Mouse (Mus musculus) cerebellum, postnatal 10 days (tissue): Measurements from ENCODE around the gene Il22ra2.

Source experiments
- DNase-seq, 2 experiments: peaks; one replicate each; pipeline ENCODE4 v3.0.0; 2021; ENCODE audit warnings: mixed read lengths in 2 of 2

Il22ra2 gene

GRCm38 (mm10) chr10:19621408-19622048 lies at the start of gene Il22ra2:
Gene Il22ra2 (plus strand): TSS chr10:19621998.
- peak; percentile 16 to 24 for DNase-seq

- DNase-seq = no peak
Observed at GRCm38 (mm10) chr10:19577571-19577970, 44.2 kb upstream of the Il22ra2 start.

- no peak for DNase-seq
Observed at GRCm38 (mm10) chr10:19578001-19578400, 43.8 kb upstream of the Il22ra2 start.

DNA sequence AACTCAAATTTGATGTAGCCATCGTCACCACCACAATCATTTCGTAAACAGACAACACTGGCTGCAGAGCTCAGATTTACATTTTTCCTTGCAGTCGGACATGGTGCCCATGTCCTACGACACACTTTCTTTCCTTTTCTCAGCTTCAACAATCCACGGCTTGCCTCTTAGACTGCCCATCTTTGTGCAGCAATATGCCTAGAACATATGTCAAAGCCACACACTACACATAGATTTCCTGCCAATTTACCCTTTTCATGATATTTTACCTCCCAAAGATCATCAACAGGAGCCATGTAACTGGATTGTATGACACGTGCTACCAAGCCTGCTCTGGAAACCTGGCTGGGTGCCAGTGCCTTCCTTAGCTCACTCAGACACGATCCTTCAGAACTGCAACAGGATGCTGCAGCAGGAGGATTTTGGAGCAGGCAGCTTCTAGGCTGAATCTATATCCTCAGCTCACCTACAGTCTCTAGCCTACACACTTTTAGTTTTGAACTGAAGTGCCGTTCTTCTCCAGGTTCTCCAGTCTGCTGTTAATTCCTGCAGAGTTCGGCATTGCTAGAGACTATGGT lies 43.3 kb upstream of the Il22ra2 start:
- DNase-seq = peak; percentile 72 to 75

DNA sequence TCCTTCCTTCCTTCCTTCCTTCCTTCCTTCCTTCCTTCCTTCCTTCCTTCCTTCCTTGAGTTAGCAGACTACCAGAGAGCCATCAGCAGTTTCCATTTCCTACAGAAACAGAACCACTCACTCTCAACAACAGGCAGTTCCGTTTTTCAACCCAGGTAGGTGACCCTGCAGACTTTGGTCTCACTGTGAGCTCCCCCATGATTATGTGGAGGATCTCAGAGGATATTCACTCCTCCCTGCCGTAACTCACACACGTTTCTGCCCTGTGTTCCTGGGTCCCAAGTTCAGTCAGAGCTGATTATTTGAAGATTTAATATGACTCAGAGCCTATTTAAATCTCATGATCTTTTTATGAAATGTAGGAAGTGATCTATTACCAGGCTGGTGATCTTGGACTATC lies 41.1 kb upstream of the Il22ra2 start:
- no peak for DNase-seq

GRCm38 (mm10) chr10:19581844-19582582 lies 39.8 kb upstream of the Il22ra2 start:
- DNase-seq = no peak

DNA sequence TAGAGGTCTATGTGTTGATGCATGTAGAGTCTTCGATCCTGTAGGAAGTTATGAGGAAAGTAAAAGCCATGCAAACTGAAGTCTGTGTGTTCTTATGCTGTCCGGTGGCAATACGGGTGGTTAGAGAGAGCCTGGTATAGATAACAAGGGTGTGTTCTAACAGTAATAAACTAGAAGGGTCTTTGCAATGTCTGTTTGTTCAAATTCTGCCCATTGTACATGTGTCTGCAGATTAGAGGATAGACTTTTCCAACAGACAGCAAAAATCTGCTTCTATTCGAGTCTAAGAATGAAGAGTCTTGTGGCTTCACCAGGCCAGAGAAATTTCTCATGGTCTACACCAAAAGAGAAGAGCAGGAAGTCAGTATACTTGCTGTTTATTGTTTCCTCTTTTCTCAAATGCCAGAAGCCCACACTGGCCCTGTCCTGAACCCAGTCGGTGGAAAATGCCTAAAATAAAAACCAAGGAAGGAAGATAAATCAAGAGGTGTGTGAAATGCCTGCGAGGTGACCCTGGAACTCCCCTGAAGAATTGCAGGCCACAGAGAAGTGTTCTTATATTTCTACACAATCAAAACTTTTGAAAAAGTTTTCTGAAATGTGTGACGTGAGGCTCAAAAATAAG lies 38.9 kb upstream of the Il22ra2 start:
- DNase-seq = no peak

- DNase-seq = no peak
Observed at GRCm38 (mm10) chr10:19584064-19584463, 37.7 kb upstream of the Il22ra2 start.

DNA sequence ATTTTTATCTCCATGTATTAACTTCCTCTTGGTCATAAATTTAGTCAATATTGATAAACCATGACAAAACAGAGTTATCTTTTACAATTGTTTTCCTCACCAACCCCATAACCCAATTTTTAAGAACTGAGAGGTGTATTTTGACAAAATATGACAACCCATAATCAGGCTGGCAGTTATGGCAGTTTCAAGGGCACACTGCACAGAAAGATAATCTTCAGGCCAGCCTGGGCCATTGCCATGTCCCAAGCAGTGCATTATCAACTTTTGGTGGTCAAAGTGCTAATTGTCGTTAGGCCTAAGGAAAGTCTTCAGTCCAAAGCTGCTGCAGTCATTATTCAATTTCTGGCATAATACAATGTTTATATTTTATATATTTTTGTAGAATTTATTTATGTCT lies 37.0 kb upstream of the Il22ra2 start:
- no peak for DNase-seq

DNA sequence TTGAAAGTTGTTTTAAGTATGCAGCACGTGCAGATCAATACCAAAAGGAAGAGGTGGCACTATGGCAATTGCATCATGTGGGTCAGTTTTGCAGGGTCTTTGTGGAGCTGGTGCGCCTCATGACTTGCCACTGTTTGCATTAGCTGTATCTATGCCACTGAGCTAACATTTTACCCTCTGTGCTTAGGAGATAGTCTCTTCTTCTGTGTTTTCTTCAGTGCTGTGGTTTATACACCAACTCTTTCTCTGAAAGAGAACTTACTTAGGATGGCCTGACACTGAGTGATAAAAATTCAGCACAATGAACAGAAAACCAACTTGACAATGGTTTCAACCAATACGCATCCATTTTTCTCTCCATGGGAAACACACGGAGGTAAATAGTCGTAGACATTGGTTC lies 35.9 kb upstream of the Il22ra2 start:
- no peak for DNase-seq

GRCm38 (mm10) chr10:19587281-19587680 lies 34.5 kb upstream of the Il22ra2 start:
- DNase-seq = no peak

- DNase-seq = no peak
Observed at GRCm38 (mm10) chr10:19589626-19590025, 32.2 kb upstream of the Il22ra2 start.

- no peak for DNase-seq
Observed at GRCm38 (mm10) chr10:19591286-19591640, 30.5 kb upstream of the Il22ra2 start.

DNA sequence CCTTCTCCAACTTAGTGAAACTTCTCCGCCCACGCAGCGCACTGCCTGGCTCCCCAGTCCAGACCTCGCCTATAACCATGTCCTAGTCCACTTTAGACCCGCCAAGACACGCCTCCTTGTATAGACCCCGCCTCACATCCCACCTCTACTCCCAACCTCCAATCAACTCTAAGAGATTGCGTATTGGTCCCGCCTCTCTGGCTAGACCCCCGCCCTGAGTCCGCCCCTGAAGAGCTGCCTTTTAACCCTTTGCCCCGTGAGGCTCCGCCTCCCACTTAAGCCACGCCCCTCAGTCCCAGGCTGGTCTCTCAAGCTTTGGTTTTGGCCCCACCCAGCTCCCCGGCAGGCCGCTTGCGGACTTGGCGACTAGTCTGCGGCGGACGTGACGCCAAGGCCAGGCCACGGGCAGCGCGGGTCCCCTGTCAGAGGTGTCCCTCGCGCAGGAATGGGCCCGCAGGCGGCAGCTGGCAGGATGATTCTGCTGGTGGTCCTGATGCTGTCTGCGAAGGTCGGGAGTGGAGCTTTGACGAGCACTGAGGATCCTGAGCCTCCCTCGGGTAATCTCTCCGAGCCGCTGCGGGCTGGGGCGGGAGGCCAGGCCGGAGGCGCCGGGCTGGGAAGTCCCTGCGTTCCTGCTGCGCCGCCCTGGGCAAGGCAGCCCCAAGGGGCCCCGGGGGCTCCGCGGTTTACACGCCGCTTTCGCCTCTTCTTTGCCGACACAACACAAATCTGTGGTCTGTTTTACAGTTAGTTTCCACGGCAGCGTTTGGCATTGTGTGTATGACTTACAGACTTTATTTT lies 30.0 kb upstream of the Il22ra2 start, which contains the start of gene Ifngr1:
TSS of gene Ifngr1 (plus strand) at position 309 of the 801 bp plus-strand sequence.
- peak; percentile 99 for DNase-seq

- DNase-seq = no peak
Observed at GRCm38 (mm10) chr10:19592556-19592955, 29.2 kb upstream of the Il22ra2 start.

DNA sequence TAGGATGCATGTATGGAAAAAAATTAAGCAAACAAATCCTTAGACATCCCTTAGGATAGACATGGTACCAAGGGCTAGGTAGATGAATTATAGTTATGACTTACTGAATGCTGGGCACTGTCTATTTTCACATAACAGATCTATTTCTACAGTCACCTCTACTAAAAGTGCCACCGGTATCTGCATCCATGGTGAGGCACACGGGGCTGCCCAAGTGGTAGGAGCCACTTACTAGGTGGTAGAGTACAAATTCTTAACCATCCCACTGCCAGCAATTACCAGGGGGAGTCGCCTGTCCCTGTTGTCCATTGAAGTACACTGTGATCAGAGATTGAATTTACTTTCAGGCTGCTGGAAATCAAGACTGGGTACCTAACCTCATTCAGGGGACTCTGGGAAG lies 28.5 kb upstream of the Il22ra2 start:
- no peak for DNase-seq

GRCm38 (mm10) chr10:19594201-19594905 lies 27.4 kb upstream of the Il22ra2 start:
- no peak for DNase-seq

- no peak for DNase-seq
Observed at GRCm38 (mm10) chr10:19596866-19597265, 24.9 kb upstream of the Il22ra2 start.

DNA sequence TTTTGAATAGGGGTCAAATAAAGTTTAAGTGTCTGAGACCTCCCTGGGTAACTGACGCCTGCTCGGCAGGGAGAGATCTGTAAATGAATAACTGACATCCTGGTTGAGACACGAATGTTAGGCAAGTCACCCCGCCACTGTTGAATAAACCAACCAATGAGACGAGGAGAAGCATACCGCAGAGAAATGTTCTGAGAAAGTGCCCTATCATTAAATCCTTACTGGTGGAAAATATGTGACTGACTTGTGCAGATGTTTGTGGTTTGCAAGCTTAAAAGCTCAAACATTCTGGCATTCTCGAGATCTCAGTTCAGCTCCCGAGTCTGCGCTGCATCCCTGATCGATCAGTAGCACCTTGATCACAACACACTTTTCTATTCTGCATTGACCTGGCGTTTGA lies 23.7 kb upstream of the Il22ra2 start:
- no peak for DNase-seq

DNA sequence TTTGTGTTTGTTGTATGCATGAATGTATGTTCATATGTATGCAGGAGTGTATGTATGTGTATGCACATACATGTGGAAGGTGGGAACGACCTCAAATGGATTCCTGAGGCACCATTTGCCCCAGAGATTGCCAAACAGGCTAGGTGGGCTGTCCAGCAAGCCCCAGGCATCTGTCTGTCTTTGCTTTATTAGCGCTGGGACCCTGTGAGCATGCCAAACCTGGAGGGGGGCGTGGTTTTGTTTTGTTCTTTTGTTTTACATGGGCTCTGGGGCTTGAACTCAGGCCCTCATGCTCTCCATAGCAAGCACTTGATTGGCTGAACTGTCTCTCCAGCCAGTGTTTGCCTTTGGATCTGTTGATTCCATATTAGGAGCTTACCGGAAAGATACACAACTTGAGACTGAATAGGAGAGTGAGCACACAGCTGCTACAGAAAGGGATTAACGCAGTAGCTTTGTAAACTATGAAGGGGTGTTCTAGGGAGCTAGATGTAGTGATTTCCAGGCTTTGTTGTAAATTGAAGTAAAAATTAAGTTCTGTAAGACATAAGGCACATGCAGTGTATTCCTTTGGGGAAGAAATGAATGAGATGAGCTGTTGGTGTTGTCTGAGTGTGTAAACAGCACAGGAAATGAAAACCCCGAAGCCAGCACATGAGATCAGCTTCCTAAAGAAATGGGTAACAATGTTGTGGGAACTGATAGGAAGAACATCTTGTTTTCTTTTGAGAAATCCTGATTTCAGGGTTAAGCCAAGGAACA lies 22.3 kb upstream of the Il22ra2 start:
- no peak for DNase-seq

DNA sequence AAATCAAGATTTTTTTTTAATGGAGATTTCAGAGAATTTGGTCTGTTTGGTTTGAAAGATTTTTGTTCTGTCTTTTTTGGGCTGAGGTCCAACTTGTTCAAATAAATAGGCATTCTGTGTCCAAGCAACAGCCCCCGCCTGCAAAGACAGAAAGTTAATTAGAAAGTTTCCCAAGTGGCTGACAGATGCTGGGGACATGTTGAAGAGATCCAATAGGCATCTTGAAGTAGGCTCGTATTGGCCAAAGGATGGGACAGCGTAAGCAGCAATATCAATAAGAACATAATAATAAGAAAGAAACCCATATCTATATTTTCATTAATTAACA lies 21.7 kb upstream of the Il22ra2 start:
- no peak for DNase-seq

DNA sequence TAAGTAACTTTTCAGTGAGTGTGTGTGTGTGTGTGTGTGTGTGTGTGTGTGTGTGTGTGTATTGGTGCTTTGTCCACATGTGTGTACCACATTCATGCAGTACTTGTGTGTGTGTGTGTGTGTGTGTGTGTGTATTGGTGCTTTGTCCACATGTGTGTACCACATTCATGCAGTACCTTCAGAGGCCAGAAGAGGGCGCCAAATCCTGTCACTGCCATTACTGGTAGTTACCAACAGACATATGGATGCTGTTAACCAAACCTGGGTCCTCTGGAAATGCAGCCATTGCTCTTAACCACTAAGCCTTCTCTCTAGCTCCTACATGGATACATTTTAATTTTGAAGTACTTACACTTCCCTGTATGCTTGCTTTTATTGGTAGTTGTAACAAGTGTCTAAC lies 20.3 kb upstream of the Il22ra2 start:
- DNase-seq = peak; percentile 47 to 52
